In the genomic region with DNA sequence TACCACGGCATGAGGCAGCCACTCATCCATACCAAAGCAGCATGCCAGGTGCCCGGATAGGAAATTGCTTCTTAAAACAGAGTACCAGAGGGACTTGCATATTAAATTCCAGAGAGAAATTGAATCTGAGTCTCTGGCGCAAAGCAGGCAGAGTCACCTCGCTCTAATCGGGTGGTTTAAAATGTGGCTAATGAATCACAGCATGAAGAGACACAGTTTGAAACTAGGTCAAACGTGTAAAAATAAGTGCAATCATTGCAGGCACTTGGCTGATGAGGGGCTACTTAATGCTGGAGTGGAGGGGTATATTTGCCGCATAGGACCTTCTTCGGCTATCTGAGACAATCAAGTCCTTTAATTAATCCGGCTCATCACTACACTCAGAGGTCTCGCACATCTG, we compare ENCODE assay signal across 14 mouse cellular contexts. TPM values are rescaled to one million over a fixed set of nuclear protein-coding genes. Genes with fewer than 3 reads are reported as not detected.
DNase-seq lines count a peak whose midpoint lies in the region; ATAC-seq and TF ChIP-seq lines count a peak whose summit lies in the region.
"Had no signal": no experiment of that assay in that cellular context is flagged by ENCODE, and none has a peak within 500 bp of the region (broad histone marks: within the 10 kb centered on the region; RNA-seq: fewer than 3 reads in every experiment).

No protein-coding gene starts in this region.

- TF ChIP-seq CTCF in kidney, postnatal 0 days (IDR thresholded peaks at IDR 0.05; ENCODE audit: low read depth) = no peak
- no peak for TF ChIP-seq CTCF in midbrain, postnatal 0 days (IDR thresholded peaks at IDR 0.05)

- no peaks in the 10 kb centered on the region for H3K27me3 ChIP-seq in kidney, postnatal 0 days (ENCODE audit: insufficient read depth, low read length)
- peaks cover 20% of the 10 kb centered on the region for H3K27me3 ChIP-seq in hindbrain, embryonic 12.5 days
- no peaks in the 10 kb centered on the region for H3K27me3 ChIP-seq in midbrain, postnatal 0 days (ENCODE audit: insufficient read depth, low read length)

- H3K9ac ChIP-seq in kidney, postnatal 0 days (ENCODE audit: low read depth, low read length) = no peak overlapping the region
- no peak overlapping the region for H3K9ac ChIP-seq in hindbrain, embryonic 12.5 days
- peak overlapping the region; percentile 29; the same call in 1 of the 2 replicates for H3K9ac ChIP-seq in midbrain, postnatal 0 days (replicated peaks; ENCODE audit: low read length, poor library complexity, severe bottlenecking)

- no peak for ATAC-seq in kidney, postnatal 0 days (replicated peaks; ENCODE audit: low FRiP score, low read depth)
- ATAC-seq in hindbrain, embryonic 12.5 days (ENCODE audit: low FRiP score) = no peak
- ATAC-seq in midbrain, postnatal 0 days (ENCODE audit: low FRiP score) = no peak

- no peaks in the 10 kb centered on the region for H3K9me3 ChIP-seq in kidney, postnatal 0 days (replicated peaks; ENCODE audit: low read length)
- H3K9me3 ChIP-seq in hindbrain, embryonic 12.5 days (replicated peaks) = no peaks in the 10 kb centered on the region
- H3K9me3 ChIP-seq in midbrain, postnatal 0 days (ENCODE audit: low read length) = no peaks in the 10 kb centered on the region

- H3K4me3 ChIP-seq in kidney, postnatal 0 days (replicated peaks; ENCODE audit: low read depth, low read length) = no peak overlapping the region
- peak overlapping the region; percentile 29; the same call in 1 of the 2 replicates for H3K4me3 ChIP-seq in hindbrain, embryonic 12.5 days
- peak overlapping the region; percentile 45 for H3K4me3 ChIP-seq in midbrain, postnatal 0 days (ENCODE audit: low read depth, low read length)

- H3K36me3 ChIP-seq in kidney, postnatal 0 days (ENCODE audit: insufficient read depth, low read length) = no peaks in the 10 kb centered on the region
- no peaks in the 10 kb centered on the region for H3K36me3 ChIP-seq in hindbrain, embryonic 12.5 days
- H3K36me3 ChIP-seq in midbrain, postnatal 0 days (ENCODE audit: insufficient read depth, low read length) = no peaks in the 10 kb centered on the region

- 39% methylated on average over 10 of the region's 10 CpGs for WGBS in kidney, postnatal 0 days
- 42% methylated on average over 10 of the region's 10 CpGs for WGBS in hindbrain, embryonic 12.5 days
- WGBS in midbrain, postnatal 0 days = 28% methylated on average over 10 of the region's 10 CpGs

- DNase-seq in kidney, postnatal 0 days (ENCODE audit: low spot score) = peak; percentile 27
- no peak for DNase-seq in kidney, adult 11 months
- peak; percentile 38 for DNase-seq in Muller cell, postnatal 12 days (ENCODE audit: inconsistent ontology term)
- DNase-seq in midbrain, postnatal 0 days (ENCODE audit: low spot score) = no peak
- no peak for DNase-seq in testis, postnatal 14 days (ENCODE audit: low spot score)
- DNase-seq in right cerebral cortex, postnatal 10 days (ENCODE audit: low spot score in 2 of 2) = no peak
- no peak for DNase-seq in embryo, embryonic 10.5 days (ENCODE audit: low spot score)
- DNase-seq: heart, adult 11 months; kidney, adult 18-20 months; lung, adult 18-20 months; thymus, postnatal 4 days had no signal

- no peaks in the 10 kb centered on the region for H3K4me1 ChIP-seq in kidney, postnatal 0 days (replicated peaks; ENCODE audit: insufficient read depth, low read length)
- peaks cover 29% of the 10 kb centered on the region for H3K4me1 ChIP-seq in hindbrain, embryonic 12.5 days
- H3K4me1 ChIP-seq in midbrain, postnatal 0 days (ENCODE audit: insufficient read depth, low read length) = peaks cover 5% of the 10 kb centered on the region; the same call in 1 of the 2 replicates

- H3K27ac ChIP-seq in kidney, postnatal 0 days = no peak overlapping the region
- H3K27ac ChIP-seq in hindbrain, embryonic 12.5 days = no peak overlapping the region
- H3K27ac ChIP-seq in midbrain, postnatal 0 days (ENCODE audit: low read depth, low read length) = peak overlapping the region; percentile 18; the same call in 1 of the 2 replicates
- H3K27ac ChIP-seq: stomach, postnatal 0 days had no signal

- no peak overlapping the region for H3K4me2 ChIP-seq in kidney, postnatal 0 days (ENCODE audit: low read length)
- H3K4me2 ChIP-seq in hindbrain, embryonic 12.5 days (replicated peaks) = peak overlapping the region; percentile 45
- peak overlapping the region; percentile 55 for H3K4me2 ChIP-seq in midbrain, postnatal 0 days (ENCODE audit: low read depth, low read length, poor library complexity, severe bottlenecking)

RNA-seq across cellular contexts. Expression of a gene that starts 1.6 kb away (rescaled TPM):
- polyA plus RNA-seq in kidney, postnatal 0 days (2015; fragmentation: Nextera tagmentation; extraction: Ambion mirVana) = 0.21 and 0.37 TPM in 2 replicates
- 2.7 TPM in 2 replicates for polyA plus RNA-seq in hindbrain, embryonic 12.5 days (2016; fragmentation: Nextera tagmentation; extraction: Ambion mirVana)
- 9.2 and 10.1 TPM in 2 replicates for total RNA-seq in midbrain, postnatal 0 days (2014; rRNA removed)
- polyA plus RNA-seq in midbrain, postnatal 0 days (2015; fragmentation: Nextera tagmentation; extraction: Ambion mirVana) = 3.2 and 3.4 TPM in 2 replicates
- polyA plus RNA-seq: heart, postnatal 0 days had no signal

Comparison
In these comparisons a context has a peak if more than half of its experiments do, and no peak if none do; other contexts are left out.
1. DNase-seq: peak in kidney, postnatal 0 days (single experiment) and Muller cell, postnatal 12 days (single experiment); none in kidney, adult 11 months (single experiment), midbrain, postnatal 0 days (single experiment), testis, postnatal 14 days (single experiment), right cerebral cortex, postnatal 10 days (0 of 2) and embryo, embryonic 10.5 days (single experiment).